Mouse (Mus musculus) hindbrain, embryonic 14.5 days (tissue): ENCODE measurements around the gene Ncor2. TPM values are rescaled to one million over a fixed set of nuclear protein-coding genes. Genes with fewer than 3 reads are reported as not detected.
A peak's percentile ranks its signal among the peaks of the same experiment; 100 is the strongest.

Source experiments
- ATAC-seq: fragments of 200-750 bp; cut with Nextera tagmentation; 2 replicates; pipeline ENCODE4 v1.8.0; 2017; ENCODE audit warnings: moderate number of reproducible peaks, mild to moderate bottlenecking, moderate TSS enrichment, moderate library complexity; ENCODE audit not compliant: low FRiP score
- DNase-seq: peaks from one replicate; pipeline ENCODE4 v3.0.0-alpha.2; 2015; ENCODE audit warnings: low spot score
- H3K27ac ChIP-seq: fragments of 300-500 bp; sonication (generic); 2 replicates; pipeline ENCODE4 v1.5.1; 2014; ENCODE audit warnings: mild to moderate bottlenecking, moderate library complexity
- H3K27me3 ChIP-seq: fragments of 300-500 bp; sonication (generic); 2 replicates; pipeline ENCODE4 v1.6.1; 2014; ENCODE audit warnings: mild to moderate bottlenecking, low read length, mixed read lengths; ENCODE audit not compliant: control insufficient read depth, insufficient read depth
- H3K36me3 ChIP-seq: fragments of 300-500 bp; sonication (generic); replicated peaks from 2 replicates; pipeline ENCODE4 v1.6.1; 2014; ENCODE audit not compliant: control insufficient read depth, insufficient read depth
- H3K4me1 ChIP-seq: fragments of 300-500 bp; sonication (generic); replicated peaks from 2 replicates; pipeline ENCODE4 v1.6.1; 2014; ENCODE audit warnings: antibody characterized with exemption, low read length, mixed read lengths; ENCODE audit not compliant: control insufficient read depth, insufficient read depth
- H3K4me2 ChIP-seq: fragments of 300-500 bp; sonication (generic); replicated peaks from 2 replicates; pipeline ENCODE4 v1.6.1; 2014; ENCODE audit warnings: mild to moderate bottlenecking, moderate library complexity
- H3K4me3 ChIP-seq: fragments of 300-500 bp; sonication (generic); replicated peaks from 2 replicates; pipeline ENCODE4 v1.5.1; 2014; ENCODE audit warnings: mild to moderate bottlenecking, low read length
- H3K9ac ChIP-seq: fragments of 300-500 bp; sonication (generic); 2 replicates; pipeline ENCODE4 v1.6.1; 2014
- H3K9me3 ChIP-seq: fragments of 300-500 bp; sonication (generic); 2 replicates; pipeline ENCODE4 v1.6.1; 2016; ENCODE audit warnings: low read length; ENCODE audit not compliant: control insufficient read depth
- WGBS: fragments of 180-500 bp; shearing (Covaris S2); extraction: QIAGEN DNeasy Blood & Tissue Kit; methylation state at CpG from one replicate; pipeline ENCODE4 v1.1.7; 2014; 5-methylcytosine and 5-hydroxymethylcytosine counted together
- polyA plus RNA-seq: library from polyadenylated mRNA; unstranded; fragments of >200 nt; fragmentation: Nextera tagmentation; extraction: Ambion mirVana; gene quantifications from 2 replicates; pipeline ENCODE4 v1.2.1, GENCODE M21; 2014

Gene Ncor2
- polyA plus RNA-seq, 1 experiment from 2014 or later = 27.4 TPM

GRCm38 (mm10) chr5:125148173-125148572 lies 30.8 kb downstream of the Ncor2 start:
- peak overlapping the region; percentile 82 for H3K27ac ChIP-seq
- H3K4me2 ChIP-seq = no peak overlapping the region
- no peak overlapping the region for H3K9ac ChIP-seq
- DNase-seq (no peak), ATAC-seq (no peak)
- H3K27me3 ChIP-seq = no peaks in the 10 kb centered on the region
- peaks cover 66% of the 10 kb centered on the region for H3K4me1 ChIP-seq
- no peaks in the 10 kb centered on the region for H3K9me3 ChIP-seq
- WGBS = 34% methylated on average over 10 of the region's 10 CpGs
- no peak overlapping the region for H3K4me3 ChIP-seq
- H3K36me3 ChIP-seq = no peaks in the 10 kb centered on the region

GRCm38 (mm10) chr5:125147124-125147523 lies 31.9 kb downstream of the Ncor2 start:
- no peak overlapping the region for H3K9ac ChIP-seq
- H3K27ac ChIP-seq = no peak overlapping the region
- DNase-seq = no peak
- no peaks in the 10 kb centered on the region for H3K36me3 ChIP-seq
- H3K4me2 ChIP-seq = no peak overlapping the region
- no peaks in the 10 kb centered on the region for H3K27me3 ChIP-seq
- 82% methylated on average over 5 of the region's 5 CpGs for WGBS
- peaks cover 64% of the 10 kb centered on the region for H3K4me1 ChIP-seq
- no peaks in the 10 kb centered on the region for H3K9me3 ChIP-seq
- no peak for ATAC-seq
- no peak overlapping the region for H3K4me3 ChIP-seq

- Histone ChIP-seq H3K36me3 (no peaks in the 10 kb centered on the region), H3K4me3 (no peak overlapping the region), H3K27me3 (no peaks in the 10 kb centered on the region), H3K9me3 (no peaks in the 10 kb centered on the region), H3K27ac (0 out of 2 replicates have a peak overlapping the region, but pooled peaks have one; percentile 3), H3K4me2 (no peak overlapping the region), H3K9ac (no peak overlapping the region), H3K4me1 (peaks cover 66% of the 10 kb centered on the region)
- whole genome bisulfite sequencing = 84% methylated on average over 12 of the region's 12 CpGs
- ATAC-seq (no peak), DNase-seq (no peak)
Observed at GRCm38 (mm10) chr5:125143114-125143872, 35.7 kb downstream of the Ncor2 start.

GRCm38 (mm10) chr5:125141916-125142315 lies 37.1 kb downstream of the Ncor2 start:
- peak overlapping the region; percentile 34 for H3K9ac ChIP-seq
- no peaks in the 10 kb centered on the region for H3K36me3 ChIP-seq
- ATAC-seq = no peak
- no peak for DNase-seq
- H3K27ac ChIP-seq = peak overlapping the region; percentile 92
- H3K9me3 ChIP-seq = no peaks in the 10 kb centered on the region
- WGBS = 38% methylated on average over 5 of the region's 5 CpGs
- no peaks in the 10 kb centered on the region for H3K27me3 ChIP-seq
- H3K4me2 ChIP-seq = peak overlapping the region; percentile 44
- H3K4me1 ChIP-seq = peaks cover 62% of the 10 kb centered on the region
- no peak overlapping the region for H3K4me3 ChIP-seq

GRCm38 (mm10) chr5:125141525-125141880 lies 37.5 kb downstream of the Ncor2 start:
- Histone ChIP-seq H3K9ac (peak overlapping the region; percentile 7), H3K9me3 (no peaks in the 10 kb centered on the region), H3K27ac (peak overlapping the region; percentile 92), H3K4me2 (peak overlapping the region; percentile 44), H3K4me3 (no peak overlapping the region), H3K4me1 (peaks cover 67% of the 10 kb centered on the region), H3K36me3 (no peaks in the 10 kb centered on the region), H3K27me3 (no peaks in the 10 kb centered on the region)
- WGBS = 3% methylated on average over 7 of the region's 7 CpGs
- DNase-seq = no peak
- peak; percentile 62 for ATAC-seq

- Histone ChIP-seq H3K4me3 (no peak overlapping the region; the same call in 1 of the 2 replicates), H3K9me3 (no peaks in the 10 kb centered on the region), H3K36me3 (no peaks in the 10 kb centered on the region), H3K4me1 (peaks cover 67% of the 10 kb centered on the region), H3K27me3 (no peaks in the 10 kb centered on the region), H3K27ac (peak overlapping the region; percentile 92), H3K9ac (peak overlapping the region; percentile 7), H3K4me2 (peak overlapping the region; percentile 44)
- ATAC-seq = peak; percentile 81
- DNase-seq = peak; percentile 99
- WGBS = 9% methylated on average over 27 of the region's 27 CpGs
Observed at GRCm38 (mm10) chr5:125140832-125141524, 38.0 kb downstream of the Ncor2 start.

- WGBS = 43% methylated on average over 19 of the region's 19 CpGs
- Histone ChIP-seq H3K4me3 (no peak overlapping the region; the same call in 1 of the 2 replicates), H3K27ac (peak overlapping the region; percentile 92), H3K4me1 (peaks cover 63% of the 10 kb centered on the region), H3K27me3 (no peaks in the 10 kb centered on the region), H3K9me3 (no peaks in the 10 kb centered on the region), H3K36me3 (no peaks in the 10 kb centered on the region), H3K9ac (peak overlapping the region; percentile 7; the same call in 1 of the 2 replicates), H3K4me2 (peak overlapping the region; percentile 44)
- DNase-seq = peak; percentile 69
- peak; percentile 24; the same call in 1 of the 2 replicates for ATAC-seq
Observed at GRCm38 (mm10) chr5:125140151-125140699, 38.8 kb downstream of the Ncor2 start.

GRCm38 (mm10) chr5:125139669-125140068 lies 39.4 kb downstream of the Ncor2 start:
- no peak for DNase-seq
- ATAC-seq = no peak
- peak overlapping the region; percentile 44; the same call in 1 of the 2 replicates for H3K4me2 ChIP-seq
- no peaks in the 10 kb centered on the region for H3K27me3 ChIP-seq
- H3K9ac ChIP-seq = no peak overlapping the region
- H3K36me3 ChIP-seq = no peaks in the 10 kb centered on the region
- WGBS = 77% methylated on average over 5 of the region's 5 CpGs
- peak overlapping the region; percentile 92 for H3K27ac ChIP-seq
- peaks cover 68% of the 10 kb centered on the region for H3K4me1 ChIP-seq
- H3K9me3 ChIP-seq = no peaks in the 10 kb centered on the region
- no peak overlapping the region for H3K4me3 ChIP-seq

GRCm38 (mm10) chr5:125138841-125139430 lies 40.1 kb downstream of the Ncor2 start:
- H3K27me3 ChIP-seq = no peaks in the 10 kb centered on the region
- no peak for ATAC-seq
- H3K36me3 ChIP-seq = no peaks in the 10 kb centered on the region
- peak overlapping the region; percentile 92 for H3K27ac ChIP-seq
- DNase-seq = no peak
- H3K9me3 ChIP-seq = no peaks in the 10 kb centered on the region
- 69% methylated on average over 13 of the region's 13 CpGs for WGBS
- peaks cover 75% of the 10 kb centered on the region for H3K4me1 ChIP-seq
- H3K4me2 ChIP-seq = no peak overlapping the region
- no peak overlapping the region for H3K4me3 ChIP-seq
- H3K9ac ChIP-seq = no peak overlapping the region
